Mouse (Mus musculus): ENCODE measurements around the gene Ikzf4.

- no peak for TF ChIP-seq POLR2A (IDR thresholded peaks at IDR 0.05; ENCODE audit: borderline replicate concordance, extremely low read depth, low read depth, low read length)
- no peak for TF ChIP-seq CTCF (IDR thresholded peaks at IDR 0.05; ENCODE audit: insufficient read depth, low read length)
Measured at GRCm38 (mm10) chr10:128665307-128665706, 19.5 kb upstream of the Ikzf4 start.
